31 mouse cellular contexts compared by ENCODE assay signal in genomic region chr4:65120329-65120728, GRCm38 (mm10). TPM values are rescaled to one million over a fixed set of nuclear protein-coding genes. Genes with fewer than 3 reads are reported as not detected.
DNase-seq lines count a peak whose midpoint lies in the region; ATAC-seq and TF ChIP-seq lines count a peak whose summit lies in the region.
"Had no signal": no experiment of that assay in that cellular context is flagged by ENCODE, and none has a peak within 500 bp of the region (broad histone marks: within the 10 kb centered on the region; RNA-seq: fewer than 3 reads in every experiment).

No protein-coding gene starts in this region.

- peak; percentile 8 for DNase-seq in embryo, embryonic 9.5 days (ENCODE audit: extremely low spot score)
- DNase-seq in embryo, embryonic 10.5 days (ENCODE audit: low spot score), result no peak
- DNase-seq in kidney, adult 2 months, result peak; percentile 35
- no peak for DNase-seq in layer of hippocampus, adult 2 months (ENCODE audit: low spot score in 2 of 2)
- DNase-seq in layer of hippocampus, postnatal 14 days (ENCODE audit: low spot score in 2 of 2), result no peak
- no peak for DNase-seq in Patski (ENCODE audit: low read depth, low spot score)
- DNase-seq in cerebellum, adult 11-12 months, result no peak
- DNase-seq: adrenal gland, postnatal 25 days; cerebellum, adult 18-20 months; cerebellum, postnatal 10 days; gastrocnemius, postnatal 10 days; heart, postnatal 4 days; left cerebral cortex, postnatal 4 days; liver, embryonic 13.5 days; lung, embryonic 14.5 days; right cerebral cortex, postnatal 4 days; thymus, adult 2 months; thymus, postnatal 36 days had no signal

- H3K4me3 ChIP-seq in kidney, adult 2 months (ENCODE audit: insufficient read depth, low read depth, low read length), result no peak overlapping the region
- no peak overlapping the region for H3K4me3 ChIP-seq in kidney, embryonic 15.5 days (replicated peaks)
- H3K4me3 ChIP-seq in layer of hippocampus, adult 2 months, result no peak overlapping the region
- H3K4me3 ChIP-seq: embryonic facial prominence, embryonic 12.5 days; heart, embryonic 10.5 days; heart, embryonic 15.5 days; hindbrain, embryonic 13.5 days; liver, embryonic 13.5 days; midbrain, embryonic 10.5 days; midbrain, embryonic 15.5 days; neural tube, embryonic 15.5 days had no signal

- CTCF ChIA-PET in Patski (lab: Charles Lee), result no interaction called here

- ATAC-seq in kidney, embryonic 15.5 days (replicated peaks; ENCODE audit: low FRiP score), result no peak
- ATAC-seq in Patski, result no peak
- ATAC-seq: forebrain, embryonic 14.5 days; intestine, postnatal 0 days; midbrain, embryonic 15.5 days had no signal

- H3K4me2 ChIP-seq in kidney, embryonic 15.5 days, result no peak overlapping the region
- H3K4me2 ChIP-seq: embryonic facial prominence, embryonic 12.5 days; heart, embryonic 15.5 days; hindbrain, embryonic 13.5 days; liver, embryonic 13.5 days; lung, embryonic 14.5 days; midbrain, embryonic 15.5 days; neural tube, embryonic 15.5 days had no signal

- no peaks in the 10 kb centered on the region for H3K9me3 ChIP-seq in kidney, embryonic 15.5 days (replicated peaks)
- H3K9me3 ChIP-seq: embryonic facial prominence, embryonic 12.5 days; heart, embryonic 10.5 days; heart, embryonic 15.5 days; hindbrain, embryonic 13.5 days; liver, embryonic 13.5 days; midbrain, embryonic 10.5 days; midbrain, embryonic 15.5 days; neural tube, embryonic 15.5 days had no signal

- no peaks in the 10 kb centered on the region for H3K36me3 ChIP-seq in kidney, adult 2 months (ENCODE audit: control insufficient read depth, insufficient read depth, low read length)
- no peaks in the 10 kb centered on the region for H3K36me3 ChIP-seq in kidney, embryonic 15.5 days
- H3K36me3 ChIP-seq: embryonic facial prominence, embryonic 12.5 days; heart, embryonic 10.5 days; heart, embryonic 15.5 days; hindbrain, embryonic 13.5 days; liver, embryonic 13.5 days; midbrain, embryonic 10.5 days; midbrain, embryonic 15.5 days; neural tube, embryonic 15.5 days had no signal

- peaks cover 4% of the 10 kb centered on the region; the same call in 1 of the 2 replicates for H3K27me3 ChIP-seq in kidney, adult 2 months (replicated peaks; ENCODE audit: control insufficient read depth, insufficient read depth, low read length)
- H3K27me3 ChIP-seq in kidney, embryonic 15.5 days, result peaks cover 7% of the 10 kb centered on the region; the same call in 1 of the 2 replicates
- no peaks in the 10 kb centered on the region for H3K27me3 ChIP-seq in Patski
- H3K27me3 ChIP-seq: midbrain, embryonic 15.5 days had no signal

- peaks cover 6% of the 10 kb centered on the region; the same call in 1 of the 2 replicates for H3K4me1 ChIP-seq in kidney, adult 2 months (ENCODE audit: control insufficient read depth, insufficient read depth, low read length)
- peaks cover 14% of the 10 kb centered on the region for H3K4me1 ChIP-seq in kidney, embryonic 15.5 days

- H3K27ac ChIP-seq in kidney, adult 2 months (ENCODE audit: insufficient read depth, low read depth, low read length), result no peak overlapping the region
- H3K27ac ChIP-seq in kidney, embryonic 15.5 days, result no peak overlapping the region
- H3K27ac ChIP-seq in layer of hippocampus, adult 2 months, result no peak overlapping the region
- H3K27ac ChIP-seq: embryonic facial prominence, embryonic 12.5 days; heart, embryonic 10.5 days; heart, embryonic 15.5 days; hindbrain, embryonic 13.5 days; liver, embryonic 13.5 days; midbrain, embryonic 10.5 days; midbrain, embryonic 15.5 days; neural tube, embryonic 15.5 days had no signal

- H3K9ac ChIP-seq in kidney, embryonic 15.5 days, result no peak overlapping the region
- H3K9ac ChIP-seq: embryonic facial prominence, embryonic 12.5 days; heart, embryonic 15.5 days; hindbrain, embryonic 13.5 days; liver, embryonic 13.5 days; lung, embryonic 14.5 days; midbrain, embryonic 15.5 days; neural tube, embryonic 15.5 days had no signal

- TF ChIP-seq CTCF in kidney, adult 2 months (conservative IDR thresholded peaks at IDR 0.05; ENCODE audit: insufficient read depth, insufficient read length, low read depth, low read length), result 0 out of 2 replicates have a peak, but pooled peaks have one; percentile 33
- peak; percentile 63 for TF ChIP-seq CTCF in layer of hippocampus, adult 2 months (conservative IDR thresholded peaks at IDR 0.05)
- peak; percentile 29 for TF ChIP-seq CTCF in Patski (IDR thresholded peaks at IDR 0.05)

- POLR2A ChIA-PET in Patski (lab: Charles Lee), result no interaction called here

- in situ Hi-C loops in Patski (cut with MboI; ENCODE audit: low pct_unique_long_range_greater_than_20kb), result no loop called here

- WGBS in kidney, adult 2 months, result 46% methylated on average over 1 of the region's 1 CpGs
- WGBS in kidney, embryonic 15.5 days, result 86% methylated on average over 1 of the region's 1 CpGs

- no peak for TF ChIP-seq POLR2A in kidney, adult 2 months (IDR thresholded peaks at IDR 0.05; ENCODE audit: low read depth, low read length)

RNA-seq across cellular contexts. Expression of gene Pappa, which starts 3.6 kb away (rescaled TPM):
- 1.4 and 1.5 TPM in 2 replicates for polyA plus RNA-seq in kidney, adult 2 months (2012; rRNA removed)
- polyA plus RNA-seq in kidney, embryonic 15.5 days (2015; fragmentation: Nextera tagmentation; extraction: Ambion mirVana), result 2.2 TPM in 2 replicates
- 1 to 10 TPM; 1.3 to 1.5 TPM for total RNA-seq in layer of hippocampus, adult 2 months (2021)
- total RNA-seq in layer of hippocampus, postnatal 14 days (2021), result 1 to 10 TPM; 1.3 TPM
- 0.98 TPM for polyA plus RNA-seq in Patski (2021)
- total RNA-seq: common myeloid progenitor, adult 5-6 weeks; megakaryocyte progenitor cell, adult 5-6 weeks; MEL had no signal

Comparison
In these comparisons a context has a peak if more than half of its experiments do, and no peak if none do; other contexts are left out.
1. DNase-seq: peak in embryo, embryonic 9.5 days (single experiment) and kidney, adult 2 months (single experiment); none in embryo, embryonic 10.5 days (single experiment), layer of hippocampus, adult 2 months (0 of 2), layer of hippocampus, postnatal 14 days (0 of 2), Patski (single experiment) and cerebellum, adult 11-12 months (single experiment).
2. Peak in every context shown above with its lines, with median percentiles within 50 percentile points of each other: CTCF ChIP-seq.